Mouse (Mus musculus) spleen, adult 2 months (tissue): ENCODE measurements around the gene Slc22a23.

Source experiments
- CTCF ChIP-seq: fragments of 200-500 bp; IDR thresholded peaks from 2 replicates; pipeline ENCODE4 v1.5.1; 2011; ENCODE audit warnings: mild to moderate bottlenecking, inconsistent platforms; ENCODE audit not compliant: insufficient read depth, insufficient read length, insufficient replicate concordance; ENCODE audit errors: extremely low read depth
- POLR2A ChIP-seq: fragments of 200-500 bp; IDR thresholded peaks from 2 replicates; pipeline ENCODE4 v1.6.1; 2011; ENCODE audit warnings: low read depth, low read length, inconsistent platforms

DNA sequence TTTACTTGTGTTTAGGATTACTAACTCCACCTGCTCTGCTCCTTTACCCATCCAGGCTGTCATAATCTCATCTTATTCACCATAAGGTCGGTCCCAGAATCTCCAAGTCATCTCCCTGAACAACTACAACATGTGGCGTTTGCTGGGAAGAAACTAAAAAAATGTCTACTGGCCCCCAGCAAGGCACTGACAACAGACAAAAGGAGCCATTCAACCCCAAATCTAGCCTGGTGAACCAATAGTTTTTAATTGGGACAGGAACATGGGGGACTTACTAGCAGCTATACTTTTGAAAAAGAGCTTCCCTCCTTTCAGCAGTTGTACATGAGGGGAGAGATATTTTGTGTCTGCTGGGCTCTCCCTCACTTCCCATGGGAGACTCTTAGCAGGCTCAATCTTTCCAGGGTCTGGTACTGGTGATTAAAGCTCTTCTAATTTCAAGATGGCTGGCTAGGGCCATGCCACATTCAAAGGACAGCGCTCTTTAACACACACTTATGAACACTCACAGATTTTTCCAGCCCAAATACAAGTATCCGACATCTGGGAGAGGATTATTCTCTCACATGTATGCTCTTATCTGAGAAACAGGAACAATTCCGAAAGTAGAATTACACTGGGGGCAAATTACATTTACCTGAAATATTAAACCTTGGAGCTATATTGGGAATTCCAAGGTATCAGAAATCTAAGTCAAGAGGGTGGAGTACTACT lies 195.4 kb downstream of the Slc22a23 start:
- TF ChIP-seq POLR2A (no peak), CTCF (no peak)
